ENCODE assay signal across 26 mouse cellular contexts in genomic region chr3:103204445-103204844, GRCm38 (mm10). TPM values are rescaled to one million over a fixed set of nuclear protein-coding genes. Genes with fewer than 3 reads are reported as not detected.
A peak's percentile ranks its signal among the peaks of the same experiment; 100 is the strongest.
DNase-seq lines count a peak whose midpoint lies in the region; ATAC-seq lines count a peak whose summit lies in the region.
"Had no signal": no experiment of that assay in that cellular context is flagged by ENCODE, and none has a peak within 500 bp of the region (broad histone marks: within the 10 kb centered on the region; RNA-seq: fewer than 3 reads in every experiment).

No protein-coding gene starts in this region.

- no peak overlapping the region for H3K9ac ChIP-seq in heart, embryonic 11.5 days (ENCODE audit: low read depth, low read length)
- H3K9ac ChIP-seq: embryonic facial prominence, embryonic 13.5 days; embryonic facial prominence, embryonic 15.5 days; forebrain, embryonic 12.5 days had no signal

- H3K4me2 ChIP-seq in heart, embryonic 11.5 days = no peak overlapping the region
- H3K4me2 ChIP-seq: embryonic facial prominence, embryonic 13.5 days; embryonic facial prominence, embryonic 15.5 days; forebrain, embryonic 12.5 days had no signal

- no peaks in the 10 kb centered on the region for H3K27me3 ChIP-seq in heart, embryonic 10.5 days (ENCODE audit: insufficient read depth, poor library complexity, severe bottlenecking)
- no peaks in the 10 kb centered on the region for H3K27me3 ChIP-seq in heart, embryonic 11.5 days (ENCODE audit: control insufficient read depth, insufficient read depth, low read length)
- H3K27me3 ChIP-seq: embryonic facial prominence, embryonic 13.5 days; embryonic facial prominence, embryonic 15.5 days; forebrain, embryonic 12.5 days had no signal

- 0 out of 2 replicates have a peak, but pooled peaks cover 2% of the 10 kb centered on the region for H3K36me3 ChIP-seq in heart, embryonic 10.5 days
- no peaks in the 10 kb centered on the region for H3K36me3 ChIP-seq in heart, embryonic 11.5 days (ENCODE audit: control insufficient read depth, insufficient read depth, low read length)
- H3K36me3 ChIP-seq: embryonic facial prominence, embryonic 13.5 days; embryonic facial prominence, embryonic 15.5 days; forebrain, embryonic 10.5 days; forebrain, embryonic 12.5 days; G1E had no signal

- peak; percentile 45 for DNase-seq in heart, embryonic 10.5 days (ENCODE audit: low spot score)
- DNase-seq in ES-CJ7 (ENCODE audit: low read depth, low spot score) (peak; percentile 62), ZHBTc4 (ENCODE audit: low read depth, low spot score) (peak; percentile 84)
- peak; percentile 22 for DNase-seq in Muller cell, postnatal 12 days (ENCODE audit: inconsistent ontology term)
- DNase-seq in retina, embryonic 14.5 days (ENCODE audit: low spot score) = no peak
- DNase-seq in urinary bladder, postnatal 4 days (ENCODE audit: low spot score in 2 of 2) = no peak
- no peak for DNase-seq in left cerebral cortex, postnatal 25 days (ENCODE audit: low spot score in 2 of 2)
- DNase-seq: adrenal gland, adult 2 months; adrenal gland, postnatal 10 days; adrenal gland, postnatal 25 days; cerebellum, adult 11 months; cerebellum, adult 18-20 months; cerebellum, adult 8-10 months; cerebellum, adult 9-11 months; cerebellum, postnatal 14 days; cerebellum, postnatal 36 days; embryo, embryonic 11 days had no signal

- no peak overlapping the region for H3K4me3 ChIP-seq in heart, embryonic 10.5 days
- H3K4me3 ChIP-seq in heart, embryonic 11.5 days (ENCODE audit: low read depth, low read length) = no peak overlapping the region
- H3K4me3 ChIP-seq: embryonic facial prominence, embryonic 13.5 days; embryonic facial prominence, embryonic 15.5 days; erythroblast, embryonic 14.5 days; forebrain, embryonic 10.5 days; forebrain, embryonic 12.5 days had no signal

- ATAC-seq in heart, embryonic 11.5 days (replicated peaks; ENCODE audit: insufficient number of reproducible peaks, low FRiP score, low TSS enrichment) = no peak
- ATAC-seq: forebrain, embryonic 14.5 days; forebrain, embryonic 16.5 days had no signal

- intact Hi-C loops in left cerebral cortex, postnatal 25 days (cut with DNase I) = no loop called here

- 83% methylated on average over 3 of the region's 3 CpGs for WGBS in heart, embryonic 10.5 days
- 82% methylated on average over 3 of the region's 3 CpGs for WGBS in heart, embryonic 11.5 days (ENCODE audit: insufficient replicate concordance)

- H3K4me1 ChIP-seq in heart, embryonic 10.5 days = no peaks in the 10 kb centered on the region
- H3K4me1 ChIP-seq in heart, embryonic 11.5 days (ENCODE audit: control insufficient read depth, insufficient read depth, low read length) = no peaks in the 10 kb centered on the region
- H3K4me1 ChIP-seq: embryonic facial prominence, embryonic 13.5 days; embryonic facial prominence, embryonic 15.5 days; forebrain, embryonic 12.5 days had no signal

- H3K9me3 ChIP-seq in heart, embryonic 10.5 days = no peaks in the 10 kb centered on the region; the same call in 1 of the 2 replicates
- no peaks in the 10 kb centered on the region for H3K9me3 ChIP-seq in heart, embryonic 11.5 days (replicated peaks; ENCODE audit: control insufficient read depth, low read length)
- H3K9me3 ChIP-seq: embryonic facial prominence, embryonic 15.5 days; forebrain, embryonic 10.5 days; forebrain, embryonic 12.5 days had no signal

- H3K27ac ChIP-seq in heart, embryonic 10.5 days = no peak overlapping the region
- H3K27ac ChIP-seq in heart, embryonic 11.5 days (ENCODE audit: low read depth, low read length) = no peak overlapping the region
- H3K27ac ChIP-seq: embryonic facial prominence, embryonic 13.5 days; embryonic facial prominence, embryonic 15.5 days; forebrain, embryonic 10.5 days; forebrain, embryonic 12.5 days had no signal

RNA-seq across cellular contexts. Expression of gene Bcas2, which starts 33.0 kb away (rescaled TPM):
- 150 and 186 TPM in 2 replicates for polyA plus RNA-seq in heart, embryonic 10.5 days (2016; fragmentation: Nextera tagmentation; extraction: Ambion mirVana)
- polyA plus RNA-seq in heart, embryonic 11.5 days (2014; fragmentation: Nextera tagmentation; extraction: Ambion mirVana) = 141 and 157 TPM in 2 replicates
- total RNA-seq in left cerebral cortex, postnatal 25 days (2021) = 10 to 100 TPM; 59.4 to 69.3 TPM

Comparison
In these comparisons a context has a peak if more than half of its experiments do, and no peak if none do; other contexts are left out.
1. DNase-seq: peak in heart, embryonic 10.5 days (single experiment), ES-CJ7 (single experiment), Muller cell, postnatal 12 days (single experiment) and ZHBTc4 (single experiment); none in retina, embryonic 14.5 days (single experiment), urinary bladder, postnatal 4 days (0 of 2) and left cerebral cortex, postnatal 25 days (0 of 2).